Mouse (Mus musculus) mouse trophoblast stem cell (cell line): Measurements from ENCODE around the gene Hic1.

Experiments used
- in situ Hi-C, 2 experiments: fragments of 300-500 bp; cut with MseI, MboI; formaldehyde crosslinking; loops; 2 replicates in 1 of 2; 3 replicates in 1 of 2; pipeline ENCODE4 v1.15.1; 2025

The Hic1 gene

GRCm38 (mm10) chr11:75152603-75153557 is 16.4 kb downstream of the Hic1 start:
- in situ Hi-C loops: no loop called here

- in situ Hi-C loops: no loop called here
These were observed 19.0 kb downstream of the Hic1 start for GRCm38 (mm10) chr11:75150346-75150745.

GRCm38 (mm10) chr11:75148332-75149035 is 20.8 kb downstream of the Hic1 start:
- in situ Hi-C loops: no loop called here

- in situ Hi-C loops: no loop called here
These were observed 21.5 kb downstream of the Hic1 start for GRCm38 (mm10) chr11:75147846-75148168.

- in situ Hi-C loops: no loop called here
These were observed 22.0 kb downstream of the Hic1 start for GRCm38 (mm10) chr11:75147106-75147845.

GRCm38 (mm10) chr11:75145841-75146240 is 23.5 kb downstream of the Hic1 start:
- in situ Hi-C loops: no loop called here

- in situ Hi-C loops: no loop called here
These were observed 26.6 kb downstream of the Hic1 start for GRCm38 (mm10) chr11:75142749-75143148.

GRCm38 (mm10) chr11:75141913-75142312 is 27.4 kb downstream of the Hic1 start:
- in situ Hi-C loops: no loop called here

GRCm38 (mm10) chr11:75141038-75141437 is 28.3 kb downstream of the Hic1 start:
- in situ Hi-C loops: no loop called here

- in situ Hi-C loops: no loop called here
These were observed 28.9 kb downstream of the Hic1 start for GRCm38 (mm10) chr11:75140431-75140830.

- in situ Hi-C loops: no loop called here
These were observed 30.0 kb downstream of the Hic1 start for GRCm38 (mm10) chr11:75139122-75139963.

GRCm38 (mm10) chr11:75136666-75137398 is 32.5 kb downstream of the Hic1 start:
- in situ Hi-C loops: no loop called here

- in situ Hi-C loops: no loop called here
These were observed 34.0 kb downstream of the Hic1 start for GRCm38 (mm10) chr11:75135358-75135757.

- in situ Hi-C loops: no loop called here
These were observed 34.7 kb downstream of the Hic1 start for GRCm38 (mm10) chr11:75134485-75135068.

- in situ Hi-C loops: no loop called here
These were observed 35.4 kb downstream of the Hic1 start for GRCm38 (mm10) chr11:75133951-75134350.

- in situ Hi-C loops: no loop called here
These were observed 35.9 kb downstream of the Hic1 start for GRCm38 (mm10) chr11:75133391-75133790.

- in situ Hi-C loops: no loop called here
These were observed 37.0 kb downstream of the Hic1 start for GRCm38 (mm10) chr11:75132278-75132677.

GRCm38 (mm10) chr11:75131300-75131699 is 38.0 kb downstream of the Hic1 start:
- in situ Hi-C loops: no loop called here

GRCm38 (mm10) chr11:75129481-75129880 is 39.8 kb downstream of the Hic1 start:
- in situ Hi-C loops: no loop called here

GRCm38 (mm10) chr11:75126384-75126783 is 42.9 kb downstream of the Hic1 start:
- in situ Hi-C loops: no loop called here
